Mouse (Mus musculus) spleen, adult 2 months (tissue): ENCODE data around the gene Pck2.
A peak's percentile ranks its signal among the peaks of the same experiment; 100 is the strongest.

ENCODE experiments used
- CTCF ChIP-seq: fragments of 200-500 bp; IDR thresholded peaks from 2 replicates; pipeline ENCODE4 v1.5.1; 2011; ENCODE audit warnings: mild to moderate bottlenecking, inconsistent platforms; ENCODE audit not compliant: insufficient read depth, insufficient read length, insufficient replicate concordance; ENCODE audit errors: extremely low read depth
- POLR2A ChIP-seq: fragments of 200-500 bp; IDR thresholded peaks from 2 replicates; pipeline ENCODE4 v1.6.1; 2011; ENCODE audit warnings: low read depth, low read length, inconsistent platforms

GRCm38 (mm10) chr14:55591331-55591891, 51.3 kb downstream of the Pck2 start, which contains the start of gene Rnf31:
- TF ChIP-seq CTCF, result no peak
- TF ChIP-seq POLR2A, result peak; percentile 51
